Mouse (Mus musculus): ENCODE measurements around the gene Ddx49.

Gene Ddx49

GRCm38 (mm10) chr8:70268799-70269565 is 33.3 kb downstream of the Ddx49 start:
- intact Hi-C loops (cut with DNase I) = no loop called here

- intact Hi-C loops (cut with DNase I) = no loop called here
Observed at GRCm38 (mm10) chr8:70268311-70268710, 34.0 kb downstream of the Ddx49 start.

DNA sequence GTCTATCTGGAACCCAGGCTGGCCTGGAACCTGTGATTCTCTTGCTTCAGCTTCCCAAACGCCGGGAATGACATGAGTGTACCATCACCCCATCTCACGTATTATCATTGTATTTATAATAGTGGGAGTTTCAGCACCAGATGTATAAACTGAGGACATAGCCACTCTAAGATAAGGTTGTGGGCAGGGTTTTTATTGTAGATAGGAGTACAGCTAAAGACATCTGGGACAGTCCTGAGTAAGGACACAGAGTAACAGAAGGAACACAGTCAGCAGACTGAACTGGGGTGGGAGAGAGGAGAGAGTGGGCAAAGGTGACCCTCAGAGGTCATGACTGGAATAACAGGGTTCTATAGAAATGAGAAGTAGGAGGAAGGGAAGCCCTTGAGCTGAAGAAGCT is 34.6 kb downstream of the Ddx49 start:
- intact Hi-C loops (cut with DNase I) = no loop called here

- intact Hi-C loops (cut with DNase I) = no loop called here
Observed at GRCm38 (mm10) chr8:70259043-70259442, 43.2 kb downstream of the Ddx49 start.

GRCm38 (mm10) chr8:70258600-70258999 is 43.7 kb downstream of the Ddx49 start:
- intact Hi-C loops (cut with DNase I) = no loop called here

DNA sequence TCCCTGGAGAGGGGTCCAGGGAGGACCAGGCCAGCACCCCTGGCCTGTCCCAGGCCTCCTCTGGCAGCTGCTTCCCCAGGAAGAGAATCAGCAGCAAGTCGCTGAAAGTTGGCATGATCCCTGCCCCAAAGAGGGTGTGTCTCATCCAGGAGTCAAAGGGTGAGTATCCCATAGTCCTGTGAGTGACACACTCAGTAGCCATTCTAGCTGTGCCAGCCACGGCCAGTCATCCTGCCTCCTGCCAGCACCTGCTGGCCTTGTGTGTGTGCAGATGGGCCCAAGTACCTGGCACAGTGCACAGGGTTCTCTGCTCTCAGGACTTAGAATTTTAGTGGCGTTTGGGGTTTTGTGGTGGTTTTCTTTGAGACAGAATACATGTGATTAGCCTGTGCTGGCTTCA is 44.8 kb downstream of the Ddx49 start:
- intact Hi-C loops (cut with DNase I) = no loop called here

DNA sequence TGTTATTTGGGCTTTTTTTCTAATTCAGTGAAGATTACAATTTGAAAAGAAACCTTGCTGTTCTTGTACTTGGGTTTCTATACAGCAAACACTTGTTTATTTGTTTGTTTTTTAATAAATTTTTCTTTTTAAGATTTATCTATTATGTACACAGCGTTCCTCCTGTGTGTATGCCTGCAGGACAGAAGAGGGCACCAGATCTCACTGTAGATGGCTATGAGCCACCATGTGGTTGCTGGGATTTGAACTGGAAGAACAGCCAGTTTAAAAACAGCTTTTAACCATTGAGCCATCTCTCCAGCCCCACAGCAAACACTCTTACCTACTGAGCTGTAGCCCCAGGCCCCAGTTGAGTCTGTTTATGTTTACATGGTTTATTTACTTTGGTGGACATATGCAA is 47.7 kb downstream of the Ddx49 start:
- intact Hi-C loops (cut with DNase I) = no loop called here

DNA sequence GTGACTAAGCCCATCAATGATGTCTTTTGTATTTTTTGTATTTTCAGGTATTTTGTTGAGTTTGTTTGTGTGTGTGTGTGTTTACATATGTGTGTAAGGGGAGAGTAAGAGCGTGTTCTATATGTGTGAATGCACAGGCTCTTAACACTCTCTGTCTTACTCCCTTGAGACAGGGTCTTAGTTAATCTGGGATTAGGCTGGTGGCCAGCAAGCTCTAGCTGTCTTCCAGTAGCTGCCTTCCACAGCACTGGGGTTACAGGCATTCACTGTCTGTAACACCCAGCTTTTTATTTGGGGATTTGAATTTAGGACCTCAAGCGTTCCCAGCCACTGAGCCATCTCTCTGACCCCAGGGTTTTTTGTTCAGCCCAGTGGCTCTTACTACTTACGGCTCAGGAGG is 54.4 kb downstream of the Ddx49 start:
- intact Hi-C loops (cut with DNase I) = no loop called here

- intact Hi-C loops (cut with DNase I) = no loop called here
Observed at GRCm38 (mm10) chr8:70246622-70247021, 55.7 kb downstream of the Ddx49 start.
